Mouse (Mus musculus): ENCODE results near the gene Mical2.

The Mical2 gene

DNA sequence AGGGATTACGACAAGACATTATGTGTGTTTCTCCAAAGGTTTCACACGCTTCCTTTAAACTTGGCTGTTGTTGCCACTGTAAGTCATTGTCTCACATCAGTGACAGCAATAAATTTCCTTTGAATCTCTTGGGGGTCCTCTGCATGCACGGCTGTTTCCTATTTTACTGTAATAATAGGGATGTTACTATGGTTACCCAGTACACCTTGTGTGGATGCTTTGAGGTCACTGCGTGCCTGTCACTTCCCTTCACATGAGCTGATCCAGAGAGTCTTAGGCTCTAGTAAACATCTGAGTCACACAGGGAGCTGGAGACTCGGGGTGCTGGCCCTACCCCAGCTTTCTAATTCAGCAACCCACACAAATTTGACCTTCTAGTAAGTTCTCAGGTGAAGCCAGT, 88.0 kb downstream of the Mical2 start:
- DNase-seq (ENCODE audit: low spot score in 2 of 2): no peak

DNA sequence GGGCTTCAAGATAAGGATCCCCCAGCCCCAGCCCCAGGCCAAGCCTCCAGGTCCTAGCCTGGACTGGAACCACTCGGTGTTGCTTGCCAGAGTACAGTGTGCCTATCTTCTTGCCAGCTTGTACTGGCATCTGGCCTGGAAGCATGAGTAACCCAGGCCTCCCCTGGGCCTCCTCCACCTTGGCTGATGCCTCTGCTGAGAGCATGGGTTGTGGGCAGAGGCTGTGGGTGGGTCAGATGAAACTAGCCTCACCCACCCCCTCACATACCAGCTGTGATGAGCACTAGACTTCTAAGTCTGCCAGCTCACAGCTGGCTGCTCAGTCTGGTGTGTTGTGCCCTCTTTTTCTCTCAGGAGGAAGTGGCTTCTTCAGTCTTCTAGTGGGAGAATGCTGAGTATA, 90.6 kb downstream of the Mical2 start:
- peak in 1 of 2 experiments; percentile 48 for DNase-seq (ENCODE audit: low spot score in 2 of 2)

DNA sequence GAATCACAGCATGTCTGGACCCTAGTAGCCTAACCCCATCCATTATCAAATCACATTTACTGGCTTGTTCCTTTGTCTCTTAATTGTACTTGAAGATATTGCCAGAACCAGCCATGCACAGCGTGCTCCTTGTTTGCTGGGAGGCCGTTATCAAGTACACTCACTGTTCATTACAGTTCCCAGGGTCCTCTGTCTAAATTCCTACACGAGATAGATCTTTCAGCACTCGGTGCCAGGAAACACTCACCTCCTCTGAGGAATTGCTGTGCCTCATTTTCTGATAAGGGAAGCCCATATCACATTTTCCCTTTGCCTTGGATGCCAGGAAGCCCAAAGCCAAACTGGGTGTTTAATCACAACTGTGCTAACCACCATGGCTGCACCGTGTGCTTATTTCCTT, 91.8 kb downstream of the Mical2 start:
- no peak for DNase-seq (ENCODE audit: low spot score in 2 of 2)

DNA sequence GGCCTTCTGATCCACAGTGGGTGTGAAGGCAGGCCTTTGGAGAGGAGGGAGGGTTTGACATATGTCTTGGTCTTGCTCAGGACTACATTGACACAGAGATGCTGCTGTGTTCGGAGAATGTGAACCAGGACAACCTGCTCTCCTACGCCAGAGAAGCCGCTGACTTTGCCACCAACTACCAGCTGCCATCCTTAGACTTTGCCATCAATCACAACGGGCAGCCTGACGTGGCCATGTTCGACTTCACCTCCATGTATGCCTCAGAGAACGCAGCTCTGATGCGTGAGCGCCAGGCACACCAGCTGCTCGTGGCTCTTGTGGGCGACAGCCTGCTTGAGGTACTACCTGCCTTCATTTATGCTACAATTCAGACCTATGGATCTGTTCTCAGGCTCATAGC, 92.7 kb downstream of the Mical2 start:
- no peak for DNase-seq (ENCODE audit: low spot score in 2 of 2)

DNA sequence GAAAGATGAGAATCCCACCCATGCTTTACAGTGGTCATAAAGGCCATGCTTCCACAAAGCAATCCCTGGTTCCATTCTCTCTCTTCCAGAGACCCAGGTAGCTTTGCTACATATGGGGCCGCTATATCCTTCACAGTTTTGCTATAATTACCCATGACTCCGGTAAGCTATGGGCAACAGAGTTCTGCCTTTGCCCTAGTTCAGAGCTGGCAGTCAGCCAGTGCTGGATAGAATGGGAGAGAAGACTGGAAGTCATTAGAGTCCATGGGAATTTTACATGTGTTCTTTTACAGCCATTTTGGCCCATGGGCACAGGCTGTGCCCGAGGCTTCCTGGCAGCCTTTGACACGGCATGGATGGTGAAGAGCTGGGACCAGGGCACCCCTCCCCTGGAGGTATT, 93.8 kb downstream of the Mical2 start:
- no peak for DNase-seq (ENCODE audit: low spot score in 2 of 2)

DNA sequence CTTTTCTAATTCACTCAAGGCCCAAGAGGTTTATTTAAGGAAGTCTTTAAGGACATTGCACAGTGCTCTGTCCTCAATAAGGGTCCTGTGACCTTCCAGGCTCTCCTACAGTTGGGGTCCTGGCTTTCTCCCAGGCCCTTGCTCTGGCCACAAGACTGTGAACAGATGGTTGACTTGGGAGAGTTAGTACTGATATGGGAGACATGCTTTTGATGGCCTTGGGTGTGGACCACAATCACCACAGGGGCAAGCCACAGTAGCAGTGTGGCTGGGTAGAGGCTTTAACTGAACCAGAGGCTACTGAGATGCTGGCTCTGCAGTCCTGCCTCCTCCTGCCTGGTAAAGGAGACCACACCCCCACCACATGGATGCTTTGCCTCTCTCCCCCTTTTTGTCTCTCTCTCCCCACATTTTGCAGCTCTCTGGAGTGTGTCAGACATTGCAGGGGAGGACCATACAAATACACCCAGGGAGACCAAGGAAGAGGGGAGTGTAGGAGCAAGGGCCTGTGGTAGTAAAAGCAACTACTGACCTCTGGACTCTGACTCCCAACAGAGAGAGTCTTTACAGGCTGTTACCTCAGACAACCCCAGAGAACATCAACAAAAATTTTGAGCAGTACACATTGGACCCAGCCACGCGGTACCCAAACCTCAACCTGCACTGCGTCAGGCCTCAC, 94.5 kb downstream of the Mical2 start:
- no peak for DNase-seq (ENCODE audit: low spot score in 2 of 2)

DNA sequence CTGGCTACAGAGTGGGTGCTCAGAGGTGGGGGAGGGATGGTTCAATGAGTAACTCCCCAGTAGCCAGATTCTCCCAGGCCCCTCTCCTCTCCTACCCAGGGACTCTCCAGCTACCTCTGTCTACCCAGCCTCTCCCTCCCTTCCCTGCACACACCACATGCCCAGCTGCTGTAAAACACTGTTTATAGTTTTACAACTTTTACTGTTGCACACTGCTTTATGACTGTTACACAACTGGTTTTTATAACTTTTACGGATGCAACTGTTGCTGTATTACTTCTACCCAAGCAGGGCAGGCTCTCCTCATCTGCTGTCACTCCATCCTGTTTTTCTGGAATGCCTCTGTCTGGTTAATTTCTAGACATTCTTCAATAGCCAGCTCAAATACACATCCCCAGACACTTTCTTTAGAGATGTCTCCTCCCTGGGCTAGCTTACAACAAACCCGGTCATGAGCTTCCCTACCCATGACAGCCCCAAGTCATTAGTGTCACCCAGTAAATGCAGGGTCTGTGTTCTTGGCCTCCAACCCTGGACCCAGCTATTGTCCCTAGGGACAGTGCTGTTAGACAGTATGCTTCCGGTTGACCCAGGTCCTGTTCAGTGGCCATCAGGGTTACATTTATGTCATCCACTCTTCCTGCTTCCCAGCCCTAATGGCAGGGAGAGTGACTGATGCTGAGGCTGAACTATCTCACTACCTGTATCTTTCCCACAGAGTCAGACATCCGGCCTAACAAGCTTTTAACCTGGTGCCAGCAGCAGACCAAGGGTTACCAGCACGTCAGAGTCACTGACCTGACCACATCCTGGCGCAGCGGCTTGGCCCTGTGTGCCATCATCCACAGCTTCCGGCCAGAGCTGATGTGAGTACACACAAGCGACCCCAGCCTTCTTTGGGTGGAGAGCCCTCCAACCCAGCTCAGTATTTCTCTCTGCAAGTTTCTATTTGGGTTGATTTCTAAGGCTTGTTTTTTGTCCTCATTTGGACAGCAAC, 96.4 kb downstream of the Mical2 start:
- no peak for DNase-seq (ENCODE audit: low spot score in 2 of 2)

DNA sequence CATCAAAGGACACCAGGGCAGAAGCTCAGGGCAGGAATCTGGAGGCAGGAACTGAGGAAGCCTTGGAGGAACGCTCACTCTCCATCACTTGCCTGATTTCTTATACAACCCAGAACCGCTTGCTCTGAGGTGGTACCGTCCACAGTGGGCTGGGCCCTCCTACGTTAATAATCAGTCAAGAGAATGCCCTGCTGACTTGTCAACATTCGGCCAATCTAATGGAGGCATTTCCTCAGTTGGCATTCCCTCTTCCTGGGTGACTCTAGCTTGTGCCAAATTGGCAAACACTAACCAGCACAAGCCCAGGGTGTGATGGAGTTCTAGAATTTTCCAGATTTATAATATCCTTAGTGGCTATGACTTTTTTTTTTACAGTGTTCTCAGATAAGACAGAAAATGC, 98.9 kb downstream of the Mical2 start:
- no peak for DNase-seq (ENCODE audit: low spot score in 2 of 2)

DNA sequence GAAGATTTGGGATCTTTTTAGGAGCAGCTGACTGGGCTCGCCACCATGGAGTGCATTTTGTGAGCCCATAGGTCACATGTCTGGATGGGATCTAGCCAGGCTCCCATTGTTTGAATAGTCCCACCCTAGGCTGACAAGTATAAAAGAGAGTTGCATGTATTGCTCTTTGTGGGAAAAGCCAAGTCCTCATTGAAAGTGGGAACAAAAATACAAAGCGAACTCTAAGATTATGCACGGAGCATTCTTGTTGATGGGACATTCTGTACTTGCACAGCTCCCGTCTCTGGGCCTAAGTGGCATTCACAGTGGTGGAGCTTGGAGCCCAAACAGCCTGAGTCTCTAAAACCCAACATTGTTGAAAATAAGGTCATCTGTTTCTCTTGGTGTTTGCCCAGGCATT, 101.2 kb downstream of the Mical2 start:
- DNase-seq (ENCODE audit: low spot score in 2 of 2): no peak

DNA sequence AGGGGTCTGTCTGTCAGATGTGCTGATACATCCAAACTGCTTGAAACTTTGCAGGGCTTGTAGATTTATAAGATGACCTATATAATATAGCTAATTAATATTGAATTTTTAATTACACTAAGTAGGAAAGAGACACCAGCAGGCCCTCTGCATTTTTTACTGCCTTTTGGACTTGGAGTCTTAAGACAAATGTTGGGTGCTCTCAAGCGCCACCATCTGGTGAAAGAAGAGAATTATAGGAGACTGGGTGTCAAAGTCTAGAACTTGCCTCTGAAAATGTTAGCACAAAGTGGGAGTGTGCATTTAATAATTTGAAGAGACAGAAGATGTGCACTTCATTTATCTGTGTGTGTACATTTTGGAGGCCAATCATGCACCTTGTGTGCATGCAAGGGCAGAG, 103.3 kb downstream of the Mical2 start:
- DNase-seq (ENCODE audit: low spot score in 2 of 2): no peak

DNA sequence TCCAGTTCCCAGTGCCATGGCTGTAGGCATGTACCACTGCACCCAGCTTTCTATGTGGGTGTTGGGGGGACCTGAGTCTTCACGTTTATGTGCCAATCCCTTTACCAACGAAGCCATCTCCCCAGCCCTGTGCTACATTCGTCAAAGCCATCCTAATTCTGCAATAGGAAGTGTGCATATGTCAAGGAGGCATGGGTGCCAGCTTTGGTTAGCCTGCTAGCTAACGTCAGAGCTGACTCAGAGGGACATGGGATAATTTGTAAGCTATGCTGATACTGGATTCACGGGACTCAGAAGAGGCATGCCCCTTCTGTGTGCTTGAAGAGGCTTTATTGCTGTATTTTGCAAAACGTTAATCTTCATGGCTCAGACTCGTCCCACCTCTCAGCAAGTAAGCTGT, 103.8 kb downstream of the Mical2 start:
- no peak for DNase-seq (ENCODE audit: low spot score in 2 of 2)

DNA sequence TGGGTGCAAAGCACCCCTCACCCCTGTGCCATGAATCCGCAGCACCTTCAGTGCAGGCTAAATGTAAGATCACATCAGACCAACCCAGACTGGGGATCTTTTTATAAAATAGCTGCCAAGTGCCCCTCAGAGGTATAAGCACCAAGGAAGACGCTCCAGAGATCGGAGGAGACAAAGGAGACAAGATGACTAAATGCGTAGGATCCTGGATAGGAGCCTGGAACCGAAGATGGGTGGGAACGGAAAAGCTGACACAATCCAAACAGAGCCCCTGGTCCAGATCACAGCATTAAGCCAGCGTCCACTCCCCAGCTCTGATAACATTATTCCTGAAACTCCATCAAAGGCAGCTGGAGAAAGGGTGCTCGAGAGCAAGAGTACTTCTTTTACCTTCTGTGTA, 105.3 kb downstream of the Mical2 start:
- no peak for DNase-seq (ENCODE audit: low spot score in 2 of 2)

DNA sequence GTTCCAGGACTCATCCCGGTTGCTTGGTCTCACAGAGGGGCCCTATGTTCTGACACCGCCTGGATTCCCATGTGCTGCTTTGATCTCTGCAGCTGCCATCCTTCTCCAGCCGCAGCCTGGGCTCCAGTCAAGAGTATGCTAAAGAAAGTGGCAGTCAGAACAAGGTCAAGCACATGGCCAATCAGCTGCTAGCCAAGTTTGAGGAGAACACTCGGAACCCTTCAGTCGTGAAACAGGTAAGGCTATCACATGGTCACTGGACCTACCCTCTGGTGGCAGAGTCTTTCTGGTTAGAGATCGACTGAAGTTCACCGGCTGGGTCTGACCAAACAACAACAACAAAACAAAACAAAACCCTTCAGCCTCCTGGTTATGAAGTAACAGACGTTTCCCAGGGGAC, 106.1 kb downstream of the Mical2 start:
- no peak for DNase-seq (ENCODE audit: low spot score in 2 of 2)

DNA sequence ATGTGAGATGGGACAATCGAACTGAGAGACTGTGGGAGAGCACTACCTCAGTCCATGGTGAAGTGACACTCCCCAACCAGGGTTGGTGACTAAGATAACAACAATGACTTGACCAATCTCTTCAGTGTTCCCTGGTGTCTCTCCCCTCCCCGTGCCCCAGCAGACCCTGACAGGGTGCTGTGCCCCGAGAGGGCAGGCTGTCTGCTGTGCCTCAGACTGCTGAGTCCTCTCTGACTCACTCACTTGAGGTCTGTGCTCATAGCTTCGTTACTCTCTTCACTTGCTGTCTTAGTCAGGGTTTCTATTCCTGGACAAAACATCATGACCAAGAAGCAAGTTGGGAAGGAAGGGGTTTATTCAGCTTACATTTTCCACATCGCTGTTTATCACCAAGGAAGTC, 106.8 kb downstream of the Mical2 start:
- DNase-seq (ENCODE audit: low spot score in 2 of 2): no peak

DNA sequence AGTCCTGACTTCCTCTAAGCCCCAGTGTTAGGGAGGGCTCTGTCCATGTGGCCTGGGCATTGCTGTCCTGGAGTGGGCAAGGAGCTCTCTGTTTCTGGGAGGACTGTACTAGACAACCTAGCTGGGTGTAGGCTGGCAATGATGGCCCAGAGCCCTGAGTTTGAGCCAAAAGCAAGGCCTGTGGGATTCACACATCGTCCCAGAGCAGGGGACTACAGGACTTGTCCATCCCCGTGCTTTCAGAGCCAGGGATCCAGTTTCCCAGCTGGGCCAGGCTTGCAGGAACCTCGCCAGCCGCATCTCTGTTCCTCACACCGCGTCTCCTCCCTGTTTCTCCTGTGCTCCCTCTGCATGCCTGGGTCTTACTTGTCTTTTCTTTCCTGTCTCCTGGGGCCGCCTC, 107.7 kb downstream of the Mical2 start:
- DNase-seq (ENCODE audit: low spot score in 2 of 2): no peak

DNA sequence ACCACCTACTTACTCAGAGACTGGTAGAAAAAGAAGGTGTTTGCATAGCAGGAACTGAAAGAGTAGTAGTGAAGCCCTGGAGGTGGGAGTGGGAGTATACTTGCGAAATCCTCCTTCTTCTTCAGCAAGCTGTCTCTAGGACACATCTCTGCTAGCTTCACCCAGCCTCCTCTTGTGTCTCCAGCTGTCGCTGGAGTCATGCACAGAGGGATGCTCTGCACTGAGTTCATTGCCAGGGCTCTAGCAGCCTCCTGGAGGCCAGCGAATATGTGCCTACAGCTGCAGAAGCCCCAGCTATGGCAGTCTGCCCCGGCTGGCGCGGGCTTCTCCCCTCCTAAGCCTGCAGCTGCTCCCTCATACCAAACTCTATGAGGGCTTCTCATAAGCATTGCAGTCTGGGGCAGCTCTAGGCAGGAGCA, 110.6 kb downstream of the Mical2 start:
- DNase-seq (ENCODE audit: low spot score in 2 of 2): peak; percentile 42 to 67

DNA sequence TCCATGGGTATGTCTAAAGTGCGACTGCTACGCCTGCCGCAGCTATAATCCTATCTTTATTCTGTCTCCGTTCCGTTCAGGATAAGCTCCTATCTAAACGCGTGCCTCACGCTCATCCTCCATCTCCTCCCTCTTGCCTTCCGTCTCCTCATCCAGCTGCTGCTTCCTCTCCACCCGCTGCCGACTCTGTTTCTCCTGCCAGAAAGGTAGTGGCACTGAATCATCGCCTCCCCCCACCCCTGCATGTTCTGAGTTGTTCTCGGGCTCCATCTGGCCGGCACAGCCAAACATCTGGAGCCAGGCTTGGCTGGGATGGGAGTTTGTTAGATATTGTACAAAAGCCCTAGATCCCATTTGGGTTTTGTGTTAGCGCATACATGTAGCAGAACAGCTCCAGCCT, 111.1 kb downstream of the Mical2 start:
- DNase-seq (ENCODE audit: low spot score in 2 of 2): peak; percentile 57 to 66

DNA sequence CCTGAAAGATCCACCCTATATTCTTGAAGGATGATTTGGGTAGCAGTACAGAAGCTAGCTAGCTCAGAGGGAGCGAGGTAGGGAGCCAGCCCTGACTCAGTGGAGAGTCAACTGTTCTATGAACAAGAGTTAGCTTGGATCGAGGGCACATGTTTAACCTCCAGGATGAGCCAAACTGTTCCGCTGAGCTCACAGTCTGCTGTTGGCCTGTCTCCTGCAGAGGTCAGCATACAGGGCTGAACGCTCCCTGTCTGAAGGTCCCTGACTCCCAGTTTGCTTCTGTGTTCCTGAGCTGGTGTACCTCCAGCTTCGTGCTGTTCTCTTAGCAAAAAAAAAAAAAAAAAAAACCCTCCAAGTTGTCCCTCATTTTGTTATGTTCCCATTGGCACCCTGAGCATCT, 112.1 kb downstream of the Mical2 start:
- DNase-seq (ENCODE audit: low spot score in 2 of 2): no peak

DNA sequence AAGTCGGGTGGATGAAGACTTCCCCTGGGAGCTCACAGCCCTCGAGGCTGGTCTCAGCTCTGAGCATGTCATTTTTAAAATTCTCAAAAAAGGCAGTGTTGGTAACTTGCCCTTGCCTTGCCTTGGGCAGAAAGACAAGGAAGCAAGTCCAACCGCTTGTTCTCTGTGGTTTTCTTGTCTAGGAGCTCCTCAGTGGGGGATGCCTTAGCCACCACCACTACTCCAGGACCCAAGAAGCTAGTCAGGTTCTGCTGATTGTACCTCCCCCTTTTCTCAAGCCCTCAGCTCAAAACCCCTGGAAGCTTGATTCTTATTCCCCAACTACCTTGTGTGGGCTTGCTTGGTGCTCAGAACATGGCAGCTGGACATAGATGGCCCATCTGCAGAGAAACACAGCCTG, 115.4 kb downstream of the Mical2 start:
- DNase-seq (ENCODE audit: low spot score in 2 of 2): no peak

DNA sequence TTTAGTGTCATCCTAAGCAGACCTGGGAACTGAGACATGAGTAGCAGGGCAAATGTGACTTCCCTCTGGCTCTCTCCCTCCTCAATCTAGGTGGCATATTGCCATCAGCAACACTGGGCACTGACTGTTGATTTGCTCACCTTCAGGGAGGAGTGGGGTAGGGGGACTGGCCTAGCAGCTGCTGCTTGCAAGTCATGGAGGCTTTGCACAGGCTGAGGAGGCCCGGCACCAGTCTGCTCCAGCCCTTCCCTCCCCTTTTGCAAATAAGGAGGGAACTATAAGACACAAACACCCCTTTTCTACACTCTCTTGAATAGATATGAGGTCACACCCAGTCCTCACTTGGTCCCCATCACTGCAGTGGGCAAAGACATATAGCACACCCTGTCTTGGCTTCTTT, 120.0 kb downstream of the Mical2 start:
- no peak for DNase-seq (ENCODE audit: low spot score in 2 of 2)

DNA sequence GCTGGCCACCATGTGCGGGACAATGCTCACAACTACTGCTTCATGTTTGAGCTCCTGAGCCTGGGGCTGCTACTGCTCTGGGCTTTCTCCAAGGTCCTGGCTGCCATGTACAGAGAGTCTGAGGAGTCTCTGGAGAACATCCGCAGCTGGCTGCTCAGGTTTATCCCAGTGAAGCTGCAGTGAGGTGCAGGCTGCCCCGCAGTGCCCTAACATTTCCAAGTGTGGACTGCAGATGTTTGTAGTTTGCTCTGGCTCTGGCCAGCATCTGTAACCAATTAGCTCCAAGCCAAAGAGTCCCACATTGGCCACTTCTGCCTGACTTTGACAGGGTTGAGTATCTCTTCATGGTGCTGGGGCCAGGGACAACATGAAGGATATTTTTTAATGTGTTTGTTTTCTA, 125.9 kb downstream of the Mical2 start:
- DNase-seq (ENCODE audit: low spot score in 2 of 2): no peak

DNA sequence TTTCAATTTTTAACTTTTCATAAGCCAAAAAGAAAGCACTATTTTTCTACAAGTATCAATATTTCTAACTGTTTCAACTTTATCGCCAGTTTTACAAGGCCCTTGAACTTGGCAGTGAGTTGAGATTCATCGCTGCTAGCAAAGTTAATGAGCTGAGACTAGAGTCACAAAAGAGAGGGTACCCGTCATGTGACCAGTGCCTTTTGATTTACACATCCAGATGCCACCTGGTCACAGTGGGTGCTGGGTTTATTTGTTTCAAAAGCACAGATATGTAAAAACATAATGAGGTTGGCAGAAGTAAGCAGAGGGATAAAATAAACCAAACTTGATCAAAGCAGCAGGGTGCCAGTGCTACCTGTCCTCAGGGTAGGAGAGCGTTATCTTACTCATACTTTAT, 126.3 kb downstream of the Mical2 start:
- no peak for DNase-seq (ENCODE audit: low spot score in 2 of 2)

DNA sequence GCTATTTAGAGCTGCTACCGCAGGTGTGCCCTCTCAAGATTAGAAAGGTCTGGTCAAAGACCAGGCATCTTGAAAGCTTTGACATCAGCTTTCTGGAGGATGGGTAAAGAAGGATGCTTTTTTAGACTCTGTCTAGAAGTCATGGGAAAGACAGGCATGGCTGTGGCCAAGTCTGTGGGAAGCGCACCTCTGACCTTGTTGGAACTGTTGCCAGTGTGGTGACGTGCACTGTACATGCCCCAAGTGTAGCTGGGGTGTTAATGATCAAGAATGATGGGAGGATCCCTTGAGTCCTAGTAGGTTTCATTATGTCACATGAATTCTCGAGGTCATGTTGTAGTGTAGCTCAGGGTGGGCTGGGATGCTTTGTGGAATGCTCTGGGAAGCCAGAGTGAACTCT, 127.4 kb downstream of the Mical2 start:
- no peak for DNase-seq (ENCODE audit: low spot score in 2 of 2)
